Mouse (Mus musculus) small intestine, adult 2 months (tissue): ENCODE measurements around the gene D6Wsu163e.

Experiments
- CTCF ChIP-seq: fragments of 200-500 bp; IDR thresholded peaks from 2 replicates; pipeline ENCODE4 v1.5.1; 2012; ENCODE audit warnings: low read depth, mild to moderate bottlenecking, control low read depth, inconsistent platforms, low read length, moderate library complexity, mixed read lengths; ENCODE audit not compliant: insufficient replicate concordance, insufficient read length; ENCODE audit errors: extremely low read depth
- POLR2A ChIP-seq: fragments of 200-500 bp; IDR thresholded peaks from 2 replicates; pipeline ENCODE4 v1.6.1; 2012; ENCODE audit warnings: low read depth, mild to moderate bottlenecking, control low read depth, inconsistent platforms, low read length, moderate library complexity

GRCm38 (mm10) chr6:126940451-126940850, 689 bp downstream of the D6Wsu163e start:
- TF ChIP-seq CTCF (peak; percentile 39; the same call in 1 of the 2 replicates), POLR2A (no peak)
